Mouse (Mus musculus): ENCODE measurements around the gene Syt14.

GRCm38 (mm10) chr1:193000908-193001307 is 34.7 kb downstream of the Syt14 start:
- TF ChIP-seq CTCF (conservative IDR thresholded peaks at IDR 0.05; ENCODE audit: low read length), result no peak
- no peak for TF ChIP-seq NANOG (IDR thresholded peaks at IDR 0.05; ENCODE audit: borderline replicate concordance, low read length)
- no peak for TF ChIP-seq POU5F1 (IDR thresholded peaks at IDR 0.05; ENCODE audit: borderline replicate concordance, low read length)

Data from E14TG2a.4 (cell line).